Mouse (Mus musculus) stomach, postnatal 0 days (tissue): ENCODE measurements at regions not wholly inside any gene's neighbourhood (a gene's known extent, or its start where the extent isn't known, plus 50 kb on each side); places are given as distances from the start of the nearest gene placed in this dataset.
A peak's percentile ranks its signal among the peaks of the same experiment; 100 is the strongest.

Source experiments
- ATAC-seq: fragments of 200-750 bp; cut with Nextera tagmentation; 2 replicates; pipeline ENCODE4 v1.8.0; 2017; ENCODE audit not compliant: low FRiP score, low TSS enrichment
- DNase-seq: peaks from one replicate; pipeline ENCODE4 v3.0.0-alpha.2; 2016; ENCODE audit warnings: low spot score
- H3K27ac ChIP-seq: fragments of 300-500 bp; sonication (generic); replicated peaks from 2 replicates; pipeline ENCODE4 v1.5.1; 2014; ENCODE audit warnings: mild to moderate bottlenecking, control low read depth
- H3K27me3 ChIP-seq: fragments of 300-500 bp; sonication (generic); 2 replicates; pipeline ENCODE4 v1.6.1; 2014; ENCODE audit warnings: low read length; ENCODE audit not compliant: control insufficient read depth, insufficient read depth
- H3K36me3 ChIP-seq: fragments of 300-500 bp; sonication (generic); 2 replicates; pipeline ENCODE4 v1.6.1; 2014; ENCODE audit warnings: low read length, mixed read lengths; ENCODE audit not compliant: control insufficient read depth, insufficient read depth
- H3K4me1 ChIP-seq: fragments of 300-500 bp; sonication (generic); replicated peaks from 2 replicates; pipeline ENCODE4 v1.6.1; 2014; ENCODE audit warnings: antibody characterized with exemption; ENCODE audit not compliant: control insufficient read depth, insufficient read depth
- H3K4me2 ChIP-seq: fragments of 300-500 bp; sonication (generic); replicated peaks from 2 replicates; pipeline ENCODE4 v1.6.1; 2014; ENCODE audit warnings: low read depth, mild to moderate bottlenecking, control low read depth, moderate library complexity
- H3K4me3 ChIP-seq: fragments of 300-500 bp; sonication (generic); 2 replicates; pipeline ENCODE4 v1.5.1; 2014; ENCODE audit warnings: low read depth, low read length, control low read depth
- H3K9ac ChIP-seq: fragments of 300-500 bp; sonication (generic); 2 replicates; pipeline ENCODE4 v1.6.1; 2014; ENCODE audit warnings: mild to moderate bottlenecking, low read length, control low read depth, mixed read lengths
- H3K9me3 ChIP-seq: fragments of 300-500 bp; sonication (generic); 2 replicates; pipeline ENCODE4 v1.6.1; 2016; ENCODE audit warnings: low read length; ENCODE audit not compliant: control insufficient read depth
- CTCF ChIP-seq: IDR thresholded peaks from 2 replicates; pipeline ENCODE4 v1.5.1; 2016; ENCODE audit warnings: antibody characterized with exemption, low read depth, mild to moderate bottlenecking, moderate library complexity
- EP300 ChIP-seq: optimal IDR thresholded peaks from 2 replicates; pipeline ENCODE3; 2016; ENCODE audit warnings: antibody characterized with exemption
- WGBS: fragments of 180-500 bp; shearing (Covaris S2); extraction: QIAGEN DNeasy Blood & Tissue Kit; methylation state at CpG from one replicate; pipeline ENCODE4 v1.1.7; 2014; 5-methylcytosine and 5-hydroxymethylcytosine counted together

DNA sequence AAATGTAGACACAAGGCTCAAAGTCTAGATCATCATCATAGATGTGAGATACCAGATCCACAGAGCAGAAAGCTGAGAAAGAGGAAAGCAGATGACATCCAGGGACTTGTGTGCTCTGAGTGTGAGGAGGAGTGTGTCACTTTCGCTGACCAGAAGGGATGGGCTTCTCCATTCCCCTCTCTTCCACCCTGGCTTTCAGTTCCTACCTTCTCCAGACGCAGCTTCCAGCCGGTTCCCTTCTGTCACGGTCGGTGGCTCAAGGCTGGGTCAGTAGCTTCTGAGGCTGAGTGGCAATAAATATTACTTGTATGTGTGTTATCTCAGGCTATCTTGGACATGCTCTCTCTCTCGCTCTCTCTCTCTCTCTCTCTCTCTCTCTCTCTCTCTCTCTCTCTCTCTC lies 94.2 kb upstream of the Irf2bp2 start:
- WGBS, result 84% methylated on average over 6 of the region's 6 CpGs
- DNase-seq, result no peak
- Histone ChIP-seq H3K4me3 (no peak overlapping the region), H3K27me3 (no peaks in the 10 kb centered on the region), H3K4me2 (no peak overlapping the region), H3K4me1 (0 out of 2 replicates have a peak, but pooled peaks cover 4% of the 10 kb centered on the region), H3K27ac (no peak overlapping the region), H3K9me3 (no peaks in the 10 kb centered on the region), H3K36me3 (no peaks in the 10 kb centered on the region), H3K9ac (no peak overlapping the region)
- no peak for ATAC-seq
- TF ChIP-seq CTCF, result no peak
- no peak for TF ChIP-seq EP300

DNA sequence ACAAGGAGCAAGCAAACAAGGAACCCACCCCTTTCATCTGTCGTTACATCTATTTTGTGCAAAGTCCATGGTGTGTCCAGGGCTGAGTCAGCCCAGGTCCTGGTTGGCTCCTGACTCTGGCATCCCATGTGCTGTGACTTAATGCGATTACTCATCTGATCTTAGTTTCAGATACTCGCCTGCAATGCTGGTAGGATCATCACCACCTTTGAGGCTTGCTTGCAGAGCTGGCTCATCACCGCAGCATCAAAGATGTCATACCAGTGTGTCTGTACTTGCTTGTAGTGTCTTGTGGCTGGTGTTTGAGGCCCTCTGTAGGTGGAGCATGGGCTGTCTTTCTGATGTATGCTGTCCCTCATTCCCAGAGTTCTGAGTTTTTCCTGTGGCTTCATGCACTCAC lies 93.0 kb upstream of the Irf2bp2 start:
- Histone ChIP-seq H3K9me3 (no peaks in the 10 kb centered on the region), H3K36me3 (no peaks in the 10 kb centered on the region), H3K27me3 (no peaks in the 10 kb centered on the region), H3K9ac (no peak overlapping the region), H3K4me3 (no peak overlapping the region), H3K4me2 (no peak overlapping the region), H3K27ac (no peak overlapping the region), H3K4me1 (0 out of 2 replicates have a peak, but pooled peaks cover 2% of the 10 kb centered on the region)
- peak; percentile 28 for TF ChIP-seq CTCF
- no peak for TF ChIP-seq EP300
- ATAC-seq, result peak; percentile 73
- 58% methylated on average over 4 of the region's 4 CpGs for WGBS
- peak; percentile 42 for DNase-seq

DNA sequence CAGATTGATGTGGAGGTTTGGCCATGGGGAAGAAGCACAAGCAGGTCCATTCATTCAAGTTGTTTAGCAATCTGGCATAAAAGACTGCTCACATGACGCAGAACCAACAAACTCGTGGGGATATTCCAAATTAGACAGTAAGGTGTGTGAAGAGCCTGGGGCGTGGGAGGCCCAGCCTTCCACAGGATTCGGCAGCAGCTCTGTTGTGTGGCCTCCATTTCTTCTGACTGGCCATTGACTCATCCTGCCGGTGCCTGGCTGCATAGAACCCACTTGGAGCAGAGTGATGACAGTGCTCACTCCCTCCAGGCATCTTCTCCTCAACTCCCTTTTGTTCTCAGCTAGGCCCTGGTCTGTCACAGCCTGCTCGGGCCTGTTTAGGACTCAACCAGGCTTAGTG lies 91.6 kb upstream of the Irf2bp2 start:
- WGBS, result 62% methylated on average over 6 of the region's 6 CpGs

DNA sequence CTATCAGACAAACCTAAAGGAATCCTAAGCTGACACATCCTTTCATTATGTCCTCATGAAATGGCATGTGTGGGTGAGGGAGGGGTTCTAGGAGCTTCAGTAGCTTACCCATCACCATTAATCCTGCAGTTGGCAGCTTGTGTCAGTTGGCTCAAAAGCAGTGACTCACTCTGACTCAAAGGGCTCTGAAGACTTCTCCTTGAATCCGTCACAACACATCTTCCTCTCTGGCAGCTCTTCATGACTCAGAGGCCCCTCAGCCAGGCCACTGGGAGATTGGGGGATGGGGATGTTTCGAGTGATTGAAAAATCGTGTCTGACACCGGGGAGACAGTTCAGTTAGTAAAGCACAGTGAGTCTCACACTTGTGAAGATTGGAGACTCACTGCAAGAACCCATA lies 90.2 kb upstream of the Irf2bp2 start:
- H3K4me1 ChIP-seq, result no peaks in the 10 kb centered on the region
- TF ChIP-seq EP300 (no peak), CTCF (no peak)
- H3K4me3 ChIP-seq, result no peak overlapping the region
- 49% methylated on average over 4 of the region's 4 CpGs for WGBS
- H3K4me2 ChIP-seq, result no peak overlapping the region
- H3K27ac ChIP-seq, result no peak overlapping the region
- DNase-seq (no peak), ATAC-seq (no peak)
- H3K9me3 ChIP-seq, result no peaks in the 10 kb centered on the region
- H3K9ac ChIP-seq, result no peak overlapping the region
- H3K36me3 ChIP-seq, result no peaks in the 10 kb centered on the region
- H3K27me3 ChIP-seq, result no peaks in the 10 kb centered on the region

More for the DNA sequence above, 91.6 kb upstream of the Irf2bp2 start:
- Histone ChIP-seq H3K4me3 (no peak overlapping the region), H3K9me3 (no peaks in the 10 kb centered on the region), H3K27ac (0 out of 2 replicates have a peak overlapping the region, but pooled peaks have one; percentile 24), H3K36me3 (no peaks in the 10 kb centered on the region), H3K4me2 (no peak overlapping the region), H3K27me3 (no peaks in the 10 kb centered on the region), H3K4me1 (no peaks in the 10 kb centered on the region), H3K9ac (no peak overlapping the region)
- ATAC-seq (no peak), DNase-seq (no peak)
- no peak for TF ChIP-seq EP300
- no peak for TF ChIP-seq CTCF

DNA sequence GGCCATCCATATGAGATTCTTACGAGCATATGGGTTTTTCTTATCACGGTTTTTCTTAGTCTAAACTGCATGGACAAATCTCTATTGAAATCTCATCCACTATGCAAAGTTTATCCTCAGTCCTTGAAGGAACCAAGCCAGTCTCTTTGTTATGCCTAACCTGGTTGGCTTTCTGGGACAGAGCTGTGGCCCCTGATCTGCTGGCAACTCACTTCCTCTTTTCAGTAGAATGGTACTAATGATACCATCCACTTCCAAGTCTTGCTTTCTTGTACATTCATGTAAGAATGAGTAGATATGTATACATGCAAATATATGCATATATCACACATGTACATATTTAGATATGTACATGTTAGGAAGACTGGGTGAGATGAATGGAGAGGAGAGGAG lies 89.8 kb upstream of the Irf2bp2 start:
- DNase-seq (no peak), ATAC-seq (no peak)
- Histone ChIP-seq H3K27me3 (no peaks in the 10 kb centered on the region), H3K36me3 (no peaks in the 10 kb centered on the region), H3K9me3 (no peaks in the 10 kb centered on the region), H3K27ac (no peak overlapping the region), H3K9ac (no peak overlapping the region), H3K4me1 (no peaks in the 10 kb centered on the region), H3K4me2 (no peak overlapping the region), H3K4me3 (no peak overlapping the region)
- WGBS, result 74% methylated on average over 2 of the region's 2 CpGs
- TF ChIP-seq CTCF (no peak), EP300 (no peak)

DNA sequence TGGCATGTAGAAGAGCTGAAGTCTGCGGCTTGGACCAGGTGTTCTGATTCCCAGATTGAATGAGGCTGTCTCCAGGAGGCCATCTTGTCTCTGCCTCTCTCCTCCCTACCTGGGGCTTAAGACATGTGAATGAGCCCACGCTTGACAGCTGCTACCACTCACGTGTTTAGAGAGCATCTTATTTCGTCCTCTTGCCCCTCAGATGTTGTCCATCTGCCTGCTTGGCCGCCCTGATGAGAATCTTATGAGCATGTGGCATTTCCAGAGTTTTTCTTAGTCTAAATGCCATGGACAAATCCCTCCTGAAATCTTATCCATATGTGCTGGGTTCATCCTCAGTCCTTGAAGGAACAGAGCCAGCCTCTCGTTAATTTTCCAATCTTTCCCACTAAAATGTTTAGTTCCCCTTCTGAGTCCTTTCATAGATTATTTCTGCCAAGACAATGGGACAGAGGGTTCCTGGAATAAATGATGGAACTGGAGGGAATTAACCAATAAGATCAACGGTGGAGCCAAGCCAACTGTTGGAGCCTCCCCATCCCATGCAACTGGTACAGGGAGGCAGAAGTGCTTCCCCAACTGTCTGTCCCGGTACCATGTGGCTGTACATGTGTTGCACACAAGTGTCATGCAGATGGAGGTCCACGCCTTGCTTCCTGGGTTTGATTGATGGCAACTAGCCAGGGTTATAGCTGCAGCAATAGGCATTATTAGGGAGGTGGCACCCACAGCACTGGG lies 89.2 kb upstream of the Irf2bp2 start:
- DNase-seq (no peak), ATAC-seq (no peak)
- no peaks in the 10 kb centered on the region for H3K36me3 ChIP-seq

More for the DNA sequence above, 89.2 kb upstream of the Irf2bp2 start:
- TF ChIP-seq CTCF (no peak), EP300 (no peak)
- no peaks in the 10 kb centered on the region for H3K4me1 ChIP-seq
- no peak overlapping the region for H3K4me2 ChIP-seq
- H3K4me3 ChIP-seq, result no peak overlapping the region
- H3K9ac ChIP-seq, result no peak overlapping the region
- no peaks in the 10 kb centered on the region for H3K9me3 ChIP-seq
- peak overlapping the region; percentile 37; the same call in 1 of the 2 replicates for H3K27ac ChIP-seq
- no peaks in the 10 kb centered on the region for H3K27me3 ChIP-seq
- 74% methylated on average over 9 of the region's 9 CpGs for WGBS
